Mouse (Mus musculus) kidney, adult 2 months (tissue): ENCODE data around the gene Atrnl1. TPM values are rescaled to one million over a fixed set of nuclear protein-coding genes. Genes with fewer than 3 reads are reported as not detected.

Source experiments
- DNase-seq: peaks from one replicate; pipeline ENCODE4 v3.0.0; 2021
- H3K27ac ChIP-seq: fragments of 200-500 bp; 2 replicates; pipeline ENCODE4 v1.5.1; 2012; ENCODE audit warnings: low read depth, low read length, control low read depth, inconsistent platforms; ENCODE audit not compliant: insufficient read depth
- H3K27me3 ChIP-seq: fragments of 200-500 bp; replicated peaks from 2 replicates; pipeline ENCODE4 v1.6.1; 2012; ENCODE audit warnings: mild to moderate bottlenecking, moderate library complexity, low read length, inconsistent platforms; ENCODE audit not compliant: control insufficient read depth, insufficient read depth
- H3K36me3 ChIP-seq: fragments of 200-500 bp; 2 replicates; pipeline ENCODE4 v1.6.1; 2012; ENCODE audit warnings: mild to moderate bottlenecking, moderate library complexity, low read length, inconsistent platforms; ENCODE audit not compliant: control insufficient read depth, insufficient read depth
- H3K4me1 ChIP-seq: fragments of 200-500 bp; 2 replicates; pipeline ENCODE4 v1.6.1; 2011; ENCODE audit warnings: low read length; ENCODE audit not compliant: control insufficient read depth, insufficient read depth
- H3K4me3 ChIP-seq: fragments of 200-500 bp; 2 replicates; pipeline ENCODE4 v1.5.1; 2011; ENCODE audit warnings: mild to moderate bottlenecking, low read depth, low read length, control low read depth; ENCODE audit not compliant: insufficient read depth
- CTCF ChIP-seq: fragments of 200-500 bp; conservative IDR thresholded peaks from 2 replicates; pipeline ENCODE4 v1.5.1; 2011; ENCODE audit warnings: low read depth, mild to moderate bottlenecking, control low read depth, low read length, moderate library complexity, mixed read lengths; ENCODE audit not compliant: insufficient read depth, insufficient read length
- POLR2A ChIP-seq: fragments of 200-500 bp; IDR thresholded peaks from one replicate; pipeline ENCODE4 v1.6.1; 2011; ENCODE audit warnings: low read depth, low read length, control low read depth
- WGBS: fragments of 180-500 bp; shearing (Covaris S2); methylation state at CpG from one replicate; pipeline ENCODE4 v1.1.7; 2018; 5-methylcytosine and 5-hydroxymethylcytosine counted together
- polyA plus RNA-seq: library from polyadenylated mRNA; depleted of rRNA; stranded (reverse); fragments of >200 nt; gene quantifications from 2 replicates; pipeline ENCODE4 v1.2.3, GENCODE M21; 2012

Atrnl1 gene
- polyA plus RNA-seq, 1 experiment = 13.4 TPM

- Histone ChIP-seq H3K4me1 (no peaks in the 10 kb centered on the region), H3K36me3 (no peaks in the 10 kb centered on the region), H3K27me3 (no peaks in the 10 kb centered on the region), H3K4me3 (no peak overlapping the region), H3K27ac (no peak overlapping the region)
- DNase-seq = no peak
- TF ChIP-seq CTCF = no peak
- TF ChIP-seq POLR2A = no peak
- WGBS = 47% methylated on average over 14 of the region's 14 CpGs
Measured at GRCm38 (mm10) chr19:58125010-58125409, 514.2 kb downstream of the Atrnl1 start.

GRCm38 (mm10) chr19:58131896-58132295 is 521.1 kb downstream of the Atrnl1 start:
- TF ChIP-seq CTCF = no peak
- no peak for TF ChIP-seq POLR2A
- Histone ChIP-seq H3K27ac (no peak overlapping the region), H3K27me3 (no peaks in the 10 kb centered on the region), H3K4me1 (no peaks in the 10 kb centered on the region), H3K36me3 (no peaks in the 10 kb centered on the region), H3K4me3 (no peak overlapping the region)
- 90% methylated on average over 9 of the region's 9 CpGs for WGBS
- DNase-seq = no peak

- TF ChIP-seq CTCF (no peak), POLR2A (no peak)
- H3K4me1 ChIP-seq = no peaks in the 10 kb centered on the region
- WGBS = 44% methylated on average over 13 of the region's 13 CpGs
- H3K4me3 ChIP-seq = no peak overlapping the region
- no peaks in the 10 kb centered on the region for H3K36me3 ChIP-seq
- H3K27ac ChIP-seq = no peak overlapping the region
- no peaks in the 10 kb centered on the region for H3K27me3 ChIP-seq
- no peak for DNase-seq
Measured at GRCm38 (mm10) chr19:58140191-58140784, 529.5 kb downstream of the Atrnl1 start.

GRCm38 (mm10) chr19:58143853-58144454 is 533.1 kb downstream of the Atrnl1 start:
- WGBS = 85% methylated on average over 7 of the region's 7 CpGs
- TF ChIP-seq CTCF (no peak), POLR2A (no peak)

GRCm38 (mm10) chr19:58145521-58145920 is 534.7 kb downstream of the Atrnl1 start:
- no peak for DNase-seq
- WGBS = 77% methylated on average over 9 of the region's 9 CpGs
- no peaks in the 10 kb centered on the region for H3K36me3 ChIP-seq
- TF ChIP-seq POLR2A (no peak), CTCF (no peak)
- H3K27ac ChIP-seq = no peak overlapping the region
- no peaks in the 10 kb centered on the region for H3K4me1 ChIP-seq
- no peaks in the 10 kb centered on the region for H3K27me3 ChIP-seq
- no peak overlapping the region for H3K4me3 ChIP-seq

More at GRCm38 (mm10) chr19:58143853-58144454, 533.1 kb downstream of the Atrnl1 start:
- DNase-seq = no peak
- Histone ChIP-seq H3K36me3 (no peaks in the 10 kb centered on the region), H3K4me3 (no peak overlapping the region), H3K4me1 (no peaks in the 10 kb centered on the region), H3K27me3 (no peaks in the 10 kb centered on the region), H3K27ac (no peak overlapping the region)

- H3K4me3 ChIP-seq = no peak overlapping the region
- no peak for DNase-seq
- H3K36me3 ChIP-seq = no peaks in the 10 kb centered on the region
- 90% methylated on average over 7 of the region's 7 CpGs for WGBS
- no peaks in the 10 kb centered on the region for H3K4me1 ChIP-seq
- TF ChIP-seq POLR2A (no peak), CTCF (no peak)
- H3K27ac ChIP-seq = no peak overlapping the region
- no peaks in the 10 kb centered on the region for H3K27me3 ChIP-seq
Measured at GRCm38 (mm10) chr19:58151257-58151656, 540.4 kb downstream of the Atrnl1 start.

- H3K4me1 ChIP-seq = no peaks in the 10 kb centered on the region
- H3K27me3 ChIP-seq = no peaks in the 10 kb centered on the region
- no peak overlapping the region for H3K4me3 ChIP-seq
- no peak overlapping the region for H3K27ac ChIP-seq
- TF ChIP-seq CTCF (no peak), POLR2A (no peak)
- WGBS = 83% methylated on average over 9 of the region's 9 CpGs
- H3K36me3 ChIP-seq = no peaks in the 10 kb centered on the region
- DNase-seq = no peak
Measured at GRCm38 (mm10) chr19:58161569-58161968, 550.7 kb downstream of the Atrnl1 start.
